Mouse (Mus musculus) megakaryocyte, adult 5-6 weeks (primary cell): ENCODE measurements around the gene 1700003E16Rik. TPM values are rescaled to one million over a fixed set of nuclear protein-coding genes. Genes with fewer than 3 reads are reported as not detected.

Source experiments
- ATAC-seq: 2 replicates; pipeline ENCODE4 v1.8.0; 2016; ENCODE audit warnings: mild to moderate bottlenecking, inconsistent platforms; ENCODE audit not compliant: poor library complexity, severe bottlenecking
- total RNA-seq, 2 experiments: library from RNA; stranded (forward) in 1 of 2; stranded (reverse) in 1 of 2; fragments of 153-499, 151-499 nt in 1 of 2; fragments of 221-1000, 200-1000 nt in 1 of 2; gene quantifications; 2 replicates each; pipeline versions ENCODE4 v1.2.3 to v1.2.4; 2015 to 2017

The 1700003E16Rik gene
- total RNA-seq, 2 experiments from 2014 or later, result not detected

GRCm38 (mm10) chr6:83193571-83193970, 37.4 kb downstream of the 1700003E16Rik start:
- ATAC-seq, result no peak

- no peak for ATAC-seq
Observed at GRCm38 (mm10) chr6:83197345-83198004, 41.3 kb downstream of the 1700003E16Rik start.

- ATAC-seq, result no peak
Observed at GRCm38 (mm10) chr6:83203320-83203719, 47.1 kb downstream of the 1700003E16Rik start.

- no peak for ATAC-seq
Observed at GRCm38 (mm10) chr6:83205851-83206250, 49.6 kb downstream of the 1700003E16Rik start.

GRCm38 (mm10) chr6:83206321-83206720, 50.1 kb downstream of the 1700003E16Rik start:
- ATAC-seq, result no peak

GRCm38 (mm10) chr6:83207361-83208049, 51.3 kb downstream of the 1700003E16Rik start:
- no peak for ATAC-seq

- no peak for ATAC-seq
Observed at GRCm38 (mm10) chr6:83208050-83208400, 51.8 kb downstream of the 1700003E16Rik start.

GRCm38 (mm10) chr6:83210495-83210894, 54.3 kb downstream of the 1700003E16Rik start:
- ATAC-seq, result no peak

- no peak for ATAC-seq
Observed at GRCm38 (mm10) chr6:83211526-83211925, 55.3 kb downstream of the 1700003E16Rik start.

Other genes with a start within 250 kb of the 1700003E16Rik start
- 1.4 and 2.5 TPM in 2 replicates for gene Sema4f, start 216.6 kb upstream of the 1700003E16Rik start, total RNA-seq (2015)
- 0.29 and 1.6 TPM in 2 replicates for gene Sema4f, start 216.6 kb upstream of the 1700003E16Rik start, total RNA-seq (2017)
- 0.98 and 1.1 TPM in 2 replicates for gene M1ap, start 209.5 kb upstream of the 1700003E16Rik start, total RNA-seq (2015)
- 1.5 and 3.5 TPM in 2 replicates for gene M1ap, start 209.5 kb upstream of the 1700003E16Rik start, total RNA-seq (2017)
- 10.2 and 12.3 TPM in 2 replicates for gene Dok1, start 122.9 kb upstream of the 1700003E16Rik start, total RNA-seq (2015)
- gene Dok1, start 122.9 kb upstream of the 1700003E16Rik start, total RNA-seq (2017), result 23.5 and 26.8 TPM in 2 replicates
- 0.30 and 0.65 TPM in 2 replicates for gene Loxl3, start 122.2 kb upstream of the 1700003E16Rik start, total RNA-seq (2015)
- 0.44 and 1.4 TPM in 2 replicates for gene Loxl3, start 122.2 kb upstream of the 1700003E16Rik start, total RNA-seq (2017)
- 156 and 191 TPM in 2 replicates for gene Aup1, start 101.9 kb upstream of the 1700003E16Rik start, total RNA-seq (2015)
- gene Aup1, start 101.9 kb upstream of the 1700003E16Rik start, total RNA-seq (2017), result 143 and 168 TPM in 2 replicates
- 53.9 and 55.6 TPM in 2 replicates for gene Htra2, start 101.1 kb upstream of the 1700003E16Rik start, total RNA-seq (2015)
- 34.1 and 41.4 TPM in 2 replicates for gene Htra2, start 101.1 kb upstream of the 1700003E16Rik start, total RNA-seq (2017)
- 2.2 and 2.3 TPM in 2 replicates for gene Dqx1, start 98.6 kb upstream of the 1700003E16Rik start, total RNA-seq (2015)
- 0.62 and 1.2 TPM in 2 replicates for gene Dqx1, start 98.6 kb upstream of the 1700003E16Rik start, total RNA-seq (2017)
- gene Tlx2, start 86.1 kb upstream of the 1700003E16Rik start, total RNA-seq (2015), result not detected in 2 replicates
- gene Tlx2, start 86.1 kb upstream of the 1700003E16Rik start, total RNA-seq (2017), result not detected in 2 replicates
- 28.9 and 37.5 TPM in 2 replicates for gene Pcgf1, start 78.5 kb upstream of the 1700003E16Rik start, total RNA-seq (2015)
- 10.5 and 16.6 TPM in 2 replicates for gene Pcgf1, start 78.5 kb upstream of the 1700003E16Rik start, total RNA-seq (2017)
- not detected in 2 replicates for gene Lbx2, start 70.0 kb upstream of the 1700003E16Rik start, total RNA-seq (2015)
- not detected in 2 replicates for gene Lbx2, start 70.0 kb upstream of the 1700003E16Rik start, total RNA-seq (2017)
- gene Ccdc142, start 54.8 kb upstream of the 1700003E16Rik start, total RNA-seq (2015), result 2.2 and 3.9 TPM in 2 replicates
- 0.22 and 3.2 TPM in 2 replicates for gene Ccdc142, start 54.8 kb upstream of the 1700003E16Rik start, total RNA-seq (2017)
- gene Gm42688, start 54.8 kb upstream of the 1700003E16Rik start, total RNA-seq (2015), result 0.87 and 1.3 TPM in 2 replicates
- gene Gm42688, start 54.8 kb upstream of the 1700003E16Rik start, total RNA-seq (2017), result 2.9 and 3.0 TPM in 2 replicates
- gene Mrpl53, start 47.4 kb upstream of the 1700003E16Rik start, total RNA-seq (2015), result 44.5 and 45.8 TPM in 2 replicates
- gene Mrpl53, start 47.4 kb upstream of the 1700003E16Rik start, total RNA-seq (2017), result 20.8 and 27.7 TPM in 2 replicates
- gene Mogs, start 40.9 kb upstream of the 1700003E16Rik start, total RNA-seq (2015), result 17.5 and 21.6 TPM in 2 replicates
- 33.4 and 38.7 TPM in 2 replicates for gene Mogs, start 40.9 kb upstream of the 1700003E16Rik start, total RNA-seq (2017)
- 33.5 and 34.8 TPM in 2 replicates for gene Wbp1, start 34.8 kb upstream of the 1700003E16Rik start, total RNA-seq (2015)
- 74.0 and 89.9 TPM in 2 replicates for gene Wbp1, start 34.8 kb upstream of the 1700003E16Rik start, total RNA-seq (2017)
- 18.8 and 19.6 TPM in 2 replicates for gene Ino80b, start 31.0 kb upstream of the 1700003E16Rik start, total RNA-seq (2015)
- gene Ino80b, start 31.0 kb upstream of the 1700003E16Rik start, total RNA-seq (2017), result 26.0 and 36.2 TPM in 2 replicates
- 0.52 and 0.67 TPM in 2 replicates for gene Rtkn, start 20.9 kb upstream of the 1700003E16Rik start, total RNA-seq (2015)
- 0.29 and 1.2 TPM in 2 replicates for gene Rtkn, start 20.9 kb upstream of the 1700003E16Rik start, total RNA-seq (2017)
- gene Wdr54, start within 50 bp of the 1700003E16Rik start, total RNA-seq (2015), result not detected in 2 replicates
- gene Wdr54, start within 50 bp of the 1700003E16Rik start, total RNA-seq (2017), result 0.88 TPM in 1 of 2 replicates, not detected in the other
- 30.6 and 38.8 TPM in 2 replicates for gene Dctn1, start 9.5 kb downstream of the 1700003E16Rik start, total RNA-seq (2015)
- gene Dctn1, start 9.5 kb downstream of the 1700003E16Rik start, total RNA-seq (2017), result 41.0 and 61.7 TPM in 2 replicates
- 0.02 TPM in 1 of 2 replicates, not detected in the other for gene Slc4a5, start 63.4 kb downstream of the 1700003E16Rik start, total RNA-seq (2015)
- gene Slc4a5, start 63.4 kb downstream of the 1700003E16Rik start, total RNA-seq (2017), result not detected in 2 replicates
- 33.8 and 35.7 TPM in 2 replicates for gene Mthfd2, start 169.5 kb downstream of the 1700003E16Rik start, total RNA-seq (2015)
- 37.8 and 39.7 TPM in 2 replicates for gene Mthfd2, start 169.5 kb downstream of the 1700003E16Rik start, total RNA-seq (2017)
- 163 and 172 TPM in 2 replicates for gene Mob1a, start 169.6 kb downstream of the 1700003E16Rik start, total RNA-seq (2015)
- 250 and 263 TPM in 2 replicates for gene Mob1a, start 169.6 kb downstream of the 1700003E16Rik start, total RNA-seq (2017)
- gene Bola3, start 192.7 kb downstream of the 1700003E16Rik start, total RNA-seq (2015), result 33.8 and 35.8 TPM in 2 replicates
- 22.6 and 23.5 TPM in 2 replicates for gene Bola3, start 192.7 kb downstream of the 1700003E16Rik start, total RNA-seq (2017)